In the genomic region with DNA sequence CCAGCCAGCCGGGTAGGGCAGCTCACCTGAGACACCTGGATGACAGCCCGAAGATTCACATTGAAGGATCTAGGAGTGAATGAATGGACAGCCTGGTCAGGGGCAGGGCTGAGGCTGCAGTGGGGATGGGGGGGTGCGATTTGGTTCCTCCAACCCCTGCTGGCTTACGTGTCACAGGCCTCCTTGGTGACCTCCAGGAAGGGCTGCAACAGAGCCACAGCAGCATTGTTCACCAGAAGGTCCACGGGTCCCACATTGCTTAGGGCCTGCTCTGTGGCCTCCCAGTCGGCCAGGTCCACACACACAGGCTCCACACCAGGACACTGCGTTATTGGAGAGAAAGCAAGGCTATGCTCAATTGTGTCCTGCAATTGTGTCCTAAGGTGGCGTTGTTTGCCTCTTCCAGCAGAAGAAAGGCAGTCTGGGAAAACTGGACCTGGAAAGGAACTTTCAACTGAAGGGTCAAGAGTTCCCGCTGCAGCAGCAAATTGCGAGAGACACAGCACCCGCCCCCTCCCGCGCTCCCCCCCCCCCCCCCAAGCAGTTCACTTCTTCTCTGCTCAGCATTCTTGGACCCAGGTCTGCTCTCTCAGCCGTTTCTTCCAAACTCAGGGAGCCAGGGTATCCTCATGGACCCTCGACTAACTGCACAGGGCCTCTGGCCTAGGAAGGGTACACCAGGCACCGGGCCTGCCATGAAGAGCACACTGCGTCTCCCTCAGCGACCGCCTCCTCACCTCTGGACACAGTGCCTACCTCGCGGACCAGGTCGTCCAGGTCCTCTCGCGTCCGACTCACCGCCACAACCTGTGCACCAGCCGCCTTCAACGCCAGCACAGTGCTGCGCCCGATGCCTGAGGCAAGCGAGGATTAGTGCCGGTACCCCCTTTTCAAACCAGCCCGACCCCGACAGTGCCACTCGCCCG, we compare ENCODE assay signal across 8 mouse cellular contexts. TPM values are rescaled to one million over a fixed set of nuclear protein-coding genes. Genes with fewer than 3 reads are reported as not detected.
A peak's percentile ranks its signal among the peaks of the same experiment; 100 is the strongest.
DNase-seq lines count a peak whose midpoint lies in the region; ATAC-seq and TF ChIP-seq lines count a peak whose summit lies in the region.

No protein-coding gene starts in this region.

- H3K4me1 ChIP-seq in lung, embryonic 16.5 days (replicated peaks; ENCODE audit: control insufficient read depth, insufficient read depth, low read length) = peaks cover 23% of the 10 kb centered on the region
- peaks cover 26% of the 10 kb centered on the region for H3K4me1 ChIP-seq in erythroblast, embryonic 14.5 days (ENCODE audit: control insufficient read depth)
- H3K4me1 ChIP-seq in kidney, postnatal 0 days (replicated peaks; ENCODE audit: insufficient read depth, low read length) = peaks cover 16% of the 10 kb centered on the region; the same call in 1 of the 2 replicates
- peaks cover 23% of the 10 kb centered on the region for H3K4me1 ChIP-seq in neural tube, embryonic 12.5 days

- WGBS in lung, embryonic 16.5 days = 19% methylated on average over 33 of the region's 36 CpGs
- 18% methylated on average over 33 of the region's 36 CpGs for WGBS in kidney, postnatal 0 days
- WGBS in neural tube, embryonic 12.5 days = 16% methylated on average over 36 of the region's 36 CpGs

- peak; percentile 9; the same call in 1 of the 2 replicates for TF ChIP-seq CTCF in kidney, postnatal 0 days (IDR thresholded peaks at IDR 0.05; ENCODE audit: low read depth)

- peak overlapping the region; percentile 75 for H3K4me3 ChIP-seq in lung, embryonic 16.5 days (ENCODE audit: low read length)
- peak overlapping the region; percentile 72 for H3K4me3 ChIP-seq in erythroblast, embryonic 14.5 days (replicated peaks)
- peak overlapping the region; percentile 54 for H3K4me3 ChIP-seq in kidney, postnatal 0 days (replicated peaks; ENCODE audit: low read depth, low read length)
- H3K4me3 ChIP-seq in neural tube, embryonic 12.5 days = peak overlapping the region; percentile 53

- no peak for DNase-seq in lung, postnatal 14 days
- no peak for DNase-seq in kidney, postnatal 0 days (ENCODE audit: low spot score)
- no peak for DNase-seq in spleen, postnatal 10 days (ENCODE audit: low spot score in 2 of 2)
- DNase-seq in adrenal gland, adult 18-20 months (ENCODE audit: low spot score in 2 of 2) = no peak

- no peaks in the 10 kb centered on the region for H3K9me3 ChIP-seq in lung, embryonic 16.5 days (ENCODE audit: control insufficient read depth, low read length)
- H3K9me3 ChIP-seq in erythroblast, embryonic 14.5 days (ENCODE audit: control insufficient read depth, low read length) = peaks cover 2% of the 10 kb centered on the region
- no peaks in the 10 kb centered on the region for H3K9me3 ChIP-seq in kidney, postnatal 0 days (replicated peaks; ENCODE audit: low read length)
- no peaks in the 10 kb centered on the region for H3K9me3 ChIP-seq in neural tube, embryonic 12.5 days

- peaks cover 4% of the 10 kb centered on the region for H3K27me3 ChIP-seq in lung, embryonic 16.5 days (ENCODE audit: control insufficient read depth, insufficient read depth, low read depth, low read length)
- H3K27me3 ChIP-seq in erythroblast, embryonic 14.5 days (ENCODE audit: control insufficient read depth) = peaks cover 28% of the 10 kb centered on the region
- no peaks in the 10 kb centered on the region for H3K27me3 ChIP-seq in kidney, postnatal 0 days (ENCODE audit: insufficient read depth, low read length)
- H3K27me3 ChIP-seq in neural tube, embryonic 12.5 days (replicated peaks) = peaks cover 22% of the 10 kb centered on the region; the same call in 1 of the 2 replicates

- peak overlapping the region; percentile 80 for H3K9ac ChIP-seq in lung, embryonic 16.5 days (ENCODE audit: low read length)
- H3K9ac ChIP-seq in kidney, postnatal 0 days (ENCODE audit: low read depth, low read length) = peak overlapping the region; percentile 54
- H3K9ac ChIP-seq in neural tube, embryonic 12.5 days = peak overlapping the region; percentile 63

- peak overlapping the region; percentile 86 for H3K4me2 ChIP-seq in lung, embryonic 16.5 days (ENCODE audit: low read depth, low read length)
- peak overlapping the region; percentile 85 for H3K4me2 ChIP-seq in kidney, postnatal 0 days (ENCODE audit: low read length)
- H3K4me2 ChIP-seq in neural tube, embryonic 12.5 days (replicated peaks) = peak overlapping the region; percentile 92

- no peaks in the 10 kb centered on the region for H3K36me3 ChIP-seq in lung, embryonic 16.5 days (ENCODE audit: control insufficient read depth, insufficient read depth, low read length)
- H3K36me3 ChIP-seq in erythroblast, embryonic 14.5 days (ENCODE audit: control insufficient read depth) = no peaks in the 10 kb centered on the region
- H3K36me3 ChIP-seq in kidney, postnatal 0 days (ENCODE audit: insufficient read depth, low read length) = peaks cover 3% of the 10 kb centered on the region; the same call in 1 of the 2 replicates
- H3K36me3 ChIP-seq in neural tube, embryonic 12.5 days = peaks cover 5% of the 10 kb centered on the region; the same call in 1 of the 2 replicates

- peak overlapping the region; percentile 15 for H3K27ac ChIP-seq in lung, embryonic 16.5 days (ENCODE audit: low read length)
- H3K27ac ChIP-seq in kidney, postnatal 0 days = peak overlapping the region; percentile 78
- no peak overlapping the region for H3K27ac ChIP-seq in neural tube, embryonic 12.5 days

- peak; percentile 46 for ATAC-seq in lung, embryonic 16.5 days (ENCODE audit: low read depth)
- ATAC-seq in kidney, postnatal 0 days (replicated peaks; ENCODE audit: low FRiP score, low read depth) = peak; percentile 44
- ATAC-seq in neural tube, embryonic 12.5 days (ENCODE audit: low FRiP score, low read depth) = peak; percentile 43
- ATAC-seq in granulocyte monocyte progenitor cell, adult 5-6 weeks (replicated peaks; ENCODE audit: poor library complexity, severe bottlenecking) = no peak; the same call in 1 of the 2 replicates

RNA-seq across cellular contexts. Expression of gene Dcxr, which starts 0.6 kb away (rescaled TPM):
- polyA plus RNA-seq in lung, embryonic 16.5 days (2015; fragmentation: Nextera tagmentation; extraction: Ambion mirVana) = 69.5 and 92.2 TPM in 2 replicates
- 0.66 and 1.3 TPM in 2 replicates for polyA plus RNA-seq in erythroblast, embryonic 14.5 days (2012)
- 112 and 123 TPM in 2 replicates for polyA plus RNA-seq in kidney, postnatal 0 days (2015; fragmentation: Nextera tagmentation; extraction: Ambion mirVana)
- 12.3 and 16.7 TPM in 2 replicates for polyA plus RNA-seq in neural tube, embryonic 12.5 days (2016; fragmentation: Nextera tagmentation; extraction: Ambion mirVana)
- total RNA-seq in granulocyte monocyte progenitor cell, adult 5-6 weeks (2014; fragmentation: Nextera tagmentation) = 15.9 and 24.1 TPM in 2 replicates
- total RNA-seq in granulocyte monocyte progenitor cell, adult 5-6 weeks (2017) = 14.5 and 18.6 TPM in 2 replicates
- 100 to 1,000 TPM in 1 of 2 experiments, 10 to 100 TPM in 1; 27.6 to 104 TPM for total RNA-seq in adrenal gland, adult 18-20 months (2021)

RNA-seq across cellular contexts. Expression of gene Rac3, which starts 5.2 kb away (rescaled TPM):
- polyA plus RNA-seq in lung, embryonic 16.5 days (2015; fragmentation: Nextera tagmentation; extraction: Ambion mirVana) = 53.5 and 54.2 TPM in 2 replicates
- polyA plus RNA-seq in erythroblast, embryonic 14.5 days (2012) = 0.08 and 0.41 TPM in 2 replicates
- polyA plus RNA-seq in kidney, postnatal 0 days (2015; fragmentation: Nextera tagmentation; extraction: Ambion mirVana) = 23.4 and 23.7 TPM in 2 replicates
- polyA plus RNA-seq in neural tube, embryonic 12.5 days (2016; fragmentation: Nextera tagmentation; extraction: Ambion mirVana) = 118 and 119 TPM in 2 replicates
- 2.1 and 5.1 TPM in 2 replicates for total RNA-seq in granulocyte monocyte progenitor cell, adult 5-6 weeks (2014; fragmentation: Nextera tagmentation)
- 1.1 TPM in 2 replicates for total RNA-seq in granulocyte monocyte progenitor cell, adult 5-6 weeks (2017)
- 10 to 100 TPM in 1 of 2 experiments, 1 to 10 TPM in 1; 6.6 to 15.5 TPM for total RNA-seq in adrenal gland, adult 18-20 months (2021)

RNA-seq across cellular contexts. Expression of gene Cbr2, which starts 5.4 kb away (rescaled TPM):
- 194 and 348 TPM in 2 replicates for polyA plus RNA-seq in lung, embryonic 16.5 days (2015; fragmentation: Nextera tagmentation; extraction: Ambion mirVana)
- polyA plus RNA-seq in erythroblast, embryonic 14.5 days (2012) = not detected in 2 replicates
- 1.8 and 3.6 TPM in 2 replicates for polyA plus RNA-seq in kidney, postnatal 0 days (2015; fragmentation: Nextera tagmentation; extraction: Ambion mirVana)
- polyA plus RNA-seq in neural tube, embryonic 12.5 days (2016; fragmentation: Nextera tagmentation; extraction: Ambion mirVana) = 0.95 and 1.6 TPM in 2 replicates
- total RNA-seq in granulocyte monocyte progenitor cell, adult 5-6 weeks (2014; fragmentation: Nextera tagmentation) = not detected in 2 replicates
- total RNA-seq in granulocyte monocyte progenitor cell, adult 5-6 weeks (2017) = not detected in 2 replicates
- 10 to 100 TPM in 1 of 2 experiments, 1 to 10 TPM in 1; 6.4 to 14.9 TPM for total RNA-seq in adrenal gland, adult 18-20 months (2021)

RNA-seq across cellular contexts. Expression of gene Lrrc45, which starts 12.8 kb away (rescaled TPM):
- polyA plus RNA-seq in lung, embryonic 16.5 days (2015; fragmentation: Nextera tagmentation; extraction: Ambion mirVana) = 58.2 and 63.9 TPM in 2 replicates
- polyA plus RNA-seq in erythroblast, embryonic 14.5 days (2012) = 1.4 and 1.5 TPM in 2 replicates
- polyA plus RNA-seq in kidney, postnatal 0 days (2015; fragmentation: Nextera tagmentation; extraction: Ambion mirVana) = 31.3 and 33.5 TPM in 2 replicates
- 70.9 and 72.6 TPM in 2 replicates for polyA plus RNA-seq in neural tube, embryonic 12.5 days (2016; fragmentation: Nextera tagmentation; extraction: Ambion mirVana)
- total RNA-seq in granulocyte monocyte progenitor cell, adult 5-6 weeks (2014; fragmentation: Nextera tagmentation) = 16.7 and 35.0 TPM in 2 replicates
- total RNA-seq in granulocyte monocyte progenitor cell, adult 5-6 weeks (2017) = 30.6 and 46.2 TPM in 2 replicates
- total RNA-seq in adrenal gland, adult 18-20 months (2021) = 10 to 100 TPM; 24.6 to 30.3 TPM

RNA-seq across cellular contexts. Expression of gene Cenpx, which starts 13.0 kb away (rescaled TPM):
- polyA plus RNA-seq in lung, embryonic 16.5 days (2015; fragmentation: Nextera tagmentation; extraction: Ambion mirVana) = 156 and 170 TPM in 2 replicates
- 5.2 and 14.7 TPM in 2 replicates for polyA plus RNA-seq in erythroblast, embryonic 14.5 days (2012)
- polyA plus RNA-seq in kidney, postnatal 0 days (2015; fragmentation: Nextera tagmentation; extraction: Ambion mirVana) = 160 and 174 TPM in 2 replicates
- 108 and 114 TPM in 2 replicates for polyA plus RNA-seq in neural tube, embryonic 12.5 days (2016; fragmentation: Nextera tagmentation; extraction: Ambion mirVana)
- total RNA-seq in granulocyte monocyte progenitor cell, adult 5-6 weeks (2014; fragmentation: Nextera tagmentation) = 99.2 and 129 TPM in 2 replicates
- total RNA-seq in granulocyte monocyte progenitor cell, adult 5-6 weeks (2017) = 110 and 151 TPM in 2 replicates
- total RNA-seq in adrenal gland, adult 18-20 months (2021) = 10 to 100 TPM; 46.3 to 52.8 TPM

Comparison
In these comparisons a context has a peak if more than half of its experiments do, and no peak if none do; other contexts are left out.
1. RNA of gene Rac3, which starts 5.2 kb away (polyA plus RNA-seq): 118 to 119 TPM in neural tube, embryonic 12.5 days, 53.5 to 54.2 TPM in lung, embryonic 16.5 days and 23.4 to 23.7 TPM in kidney, postnatal 0 days; 0.08 to 0.41 TPM in erythroblast, embryonic 14.5 days; every median in the first group is over 10 times any median in the second.
2. RNA of gene Cbr2, which starts 5.4 kb away (polyA plus RNA-seq): 194 to 348 TPM in lung, embryonic 16.5 days; 1.8 to 3.6 TPM in kidney, postnatal 0 days, 0.95 to 1.6 TPM in neural tube, embryonic 12.5 days and not detected in erythroblast, embryonic 14.5 days; every median in the first group is over 10 times any median in the second.
3. Peak in every context shown above with its lines, with median percentiles within 50 percentile points of each other: H3K4me2 ChIP-seq, H3K4me3 ChIP-seq and H3K9ac ChIP-seq.